Mouse (Mus musculus) neural tube, embryonic 13.5 days (tissue): ENCODE measurements around the gene Muc13. TPM values are rescaled to one million over a fixed set of nuclear protein-coding genes. Genes with fewer than 3 reads are reported as not detected.

ENCODE experiments used
- ATAC-seq: fragments of 200-750 bp; cut with Nextera tagmentation; 2 replicates; pipeline ENCODE4 v1.8.0; 2017; ENCODE audit warnings: low read depth, mild to moderate bottlenecking, moderate TSS enrichment, moderate library complexity
- H3K27ac ChIP-seq: fragments of 300-500 bp; sonication (generic); replicated peaks from 2 replicates; pipeline ENCODE4 v1.5.1; 2015; ENCODE audit warnings: moderate library complexity, mild to moderate bottlenecking, inconsistent platforms
- H3K27me3 ChIP-seq: fragments of 300-500 bp; sonication (generic); 2 replicates; pipeline ENCODE4 v1.6.1; 2015; ENCODE audit warnings: mild to moderate bottlenecking, inconsistent platforms
- H3K36me3 ChIP-seq: fragments of 300-500 bp; sonication (generic); 2 replicates; pipeline ENCODE4 v1.6.1; 2015; ENCODE audit warnings: mild to moderate bottlenecking, inconsistent platforms
- H3K4me1 ChIP-seq: fragments of 300-500 bp; sonication (generic); replicated peaks from 2 replicates; pipeline ENCODE4 v1.6.1; 2015; ENCODE audit warnings: inconsistent platforms
- H3K4me2 ChIP-seq: fragments of 300-500 bp; sonication (generic); 2 replicates; pipeline ENCODE4 v1.6.1; 2015; ENCODE audit warnings: inconsistent platforms, mild to moderate bottlenecking, moderate library complexity
- H3K4me3 ChIP-seq: fragments of 300-500 bp; sonication (generic); 2 replicates; pipeline ENCODE4 v1.5.1; 2015; ENCODE audit warnings: mild to moderate bottlenecking, inconsistent platforms
- H3K9ac ChIP-seq: fragments of 300-500 bp; sonication (generic); 2 replicates; pipeline ENCODE4 v1.6.1; 2015; ENCODE audit warnings: moderate library complexity, mild to moderate bottlenecking, inconsistent platforms
- H3K9me3 ChIP-seq: fragments of 300-500 bp; sonication (generic); 2 replicates; pipeline ENCODE4 v1.6.1; 2016; ENCODE audit warnings: inconsistent platforms
- WGBS: fragments of 180-500 bp; shearing (Covaris S2); methylation state at CpG from one replicate; pipeline ENCODE4 v1.1.7; 2015; 5-methylcytosine and 5-hydroxymethylcytosine counted together
- polyA plus RNA-seq: library from polyadenylated mRNA; unstranded; fragments of >200 nt; fragmentation: Nextera tagmentation; extraction: Ambion mirVana; gene quantifications from 2 replicates; pipeline ENCODE4 v1.2.1, GENCODE M21; 2015

The Muc13 gene
- polyA plus RNA-seq: 0.22 TPM in 1 of 2 replicates, not detected in the other

DNA sequence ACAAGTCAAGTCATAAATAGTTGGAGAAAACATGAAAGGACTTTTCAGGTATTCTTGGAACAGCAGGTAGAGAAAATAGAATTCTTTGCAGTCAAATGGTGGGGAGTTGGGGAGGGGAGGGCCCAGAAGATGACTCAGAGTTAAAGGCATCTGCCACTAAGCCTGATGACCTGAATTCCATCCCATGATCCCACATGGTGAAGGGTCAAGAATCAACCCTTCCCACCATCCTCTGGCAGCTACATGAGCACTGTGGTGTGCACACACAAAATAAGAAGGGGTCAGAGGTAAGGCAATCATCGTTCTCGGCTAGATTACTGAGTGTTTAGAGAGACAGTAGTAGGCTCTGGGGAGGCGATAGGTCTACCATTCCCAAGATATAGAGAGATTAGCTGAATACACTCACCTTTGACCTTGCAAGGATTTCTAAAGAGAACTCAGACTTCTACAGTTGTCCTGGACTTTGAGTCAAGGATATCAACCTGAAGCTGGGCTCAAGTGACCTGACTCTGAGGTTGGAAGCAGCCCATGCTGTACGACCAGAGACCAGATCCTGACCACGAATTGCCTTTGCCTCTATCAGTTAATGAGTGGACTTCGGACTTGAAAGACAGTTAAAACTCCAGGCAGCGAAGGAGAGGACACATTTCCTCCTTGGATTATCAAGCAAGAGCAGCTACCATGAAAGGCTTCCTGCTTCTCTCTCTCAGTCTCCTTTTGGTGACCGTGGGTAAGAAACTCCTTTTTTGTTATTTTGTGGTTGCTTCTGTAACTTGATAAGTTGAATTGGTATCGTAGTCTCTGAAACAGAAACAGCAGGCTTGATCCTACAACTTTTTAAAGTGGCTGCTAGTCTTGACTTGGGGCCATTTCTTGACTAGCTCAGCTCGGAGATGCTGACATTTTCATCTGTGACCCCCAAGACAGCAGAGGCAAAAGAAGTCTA is at the start of gene Muc13:
Gene Muc13, plus strand, starts transcription at position 192 of the 946 bp plus-strand sequence.
- H3K4me1 ChIP-seq: no peaks in the 10 kb centered on the region
- WGBS: 89% methylated on average over 10 of the region's 10 CpGs
- no peaks in the 10 kb centered on the region for H3K27me3 ChIP-seq
- no peak within 1 kb of the TSS for H3K27ac ChIP-seq
- no peak within 1 kb of the TSS for H3K4me3 ChIP-seq
- no peaks in the 10 kb centered on the region for H3K9me3 ChIP-seq
- no peak within 1 kb of the TSS for H3K9ac ChIP-seq
- ATAC-seq: no peak
- H3K36me3 ChIP-seq: no peaks in the 10 kb centered on the region
- no peak within 1 kb of the TSS for H3K4me2 ChIP-seq

DNA sequence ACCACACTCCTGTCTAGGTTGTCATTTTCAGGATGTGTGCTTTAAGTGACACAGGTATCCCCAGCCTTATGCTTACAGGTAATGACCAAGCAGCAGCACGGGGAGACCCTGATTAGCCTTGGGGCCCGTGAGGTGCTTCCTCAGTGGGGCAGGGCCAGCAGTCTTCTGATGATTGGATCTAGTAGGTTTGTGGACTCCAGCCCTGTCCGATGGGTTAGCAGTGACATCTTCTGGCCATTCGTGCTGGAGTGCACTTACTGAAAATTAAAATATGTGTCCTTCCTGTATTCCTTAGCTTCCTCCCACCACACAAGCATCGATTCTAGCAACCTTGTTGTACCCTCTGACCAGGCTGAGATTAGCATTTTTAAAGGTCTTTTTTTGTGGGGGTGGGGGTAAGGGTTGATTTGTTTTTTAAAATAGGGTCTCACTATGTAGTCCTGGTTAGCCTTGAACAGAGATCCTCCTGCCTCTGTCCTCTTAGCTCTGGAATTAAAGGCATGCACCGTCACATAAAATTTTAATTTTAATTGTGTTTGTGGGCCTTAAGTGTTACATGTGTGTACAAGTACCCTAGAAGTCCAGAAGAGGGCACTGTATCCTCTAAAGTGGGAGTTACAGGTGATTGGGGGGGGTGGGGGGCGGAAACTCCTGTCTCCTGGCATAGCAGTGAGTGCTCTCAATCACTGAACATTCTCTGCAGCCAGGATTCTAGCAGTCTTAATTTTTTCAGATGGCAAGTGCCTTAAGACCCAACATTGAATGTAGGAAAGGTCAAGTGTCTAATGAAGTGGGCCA is 49.0 kb upstream of the Muc13 start:
- peak; percentile 51 for ATAC-seq
- Histone ChIP-seq H3K4me2 (no peak overlapping the region), H3K27me3 (no peaks in the 10 kb centered on the region), H3K4me1 (peaks cover 26% of the 10 kb centered on the region), H3K27ac (no peak overlapping the region), H3K9me3 (no peaks in the 10 kb centered on the region), H3K4me3 (no peak overlapping the region), H3K9ac (no peak overlapping the region), H3K36me3 (peaks cover 7% of the 10 kb centered on the region; the same call in 1 of the 2 replicates)
- 72% methylated on average over 7 of the region's 7 CpGs for WGBS

DNA sequence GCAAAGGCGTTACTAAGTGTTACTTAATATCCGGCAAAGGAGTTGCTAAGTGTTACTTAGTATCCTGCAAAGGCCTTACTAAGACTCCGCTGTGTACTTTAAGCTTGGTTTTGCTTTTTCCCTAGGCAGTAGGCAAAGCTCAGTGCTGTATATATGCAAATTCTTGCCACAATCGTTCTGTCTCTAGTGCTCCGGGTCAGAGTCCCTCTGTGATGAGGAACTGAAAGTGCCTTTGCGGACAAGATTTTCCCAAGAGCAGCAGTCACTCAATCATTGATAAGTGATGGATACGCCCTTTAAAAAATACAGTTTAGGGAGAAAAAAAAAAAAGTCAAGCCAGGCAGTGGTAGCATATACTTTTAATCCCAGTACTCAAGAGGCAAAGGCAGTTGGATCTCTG is 48.4 kb upstream of the Muc13 start:
- H3K27ac ChIP-seq: no peak overlapping the region
- H3K9me3 ChIP-seq: no peaks in the 10 kb centered on the region
- no peaks in the 10 kb centered on the region for H3K27me3 ChIP-seq
- 86% methylated on average over 7 of the region's 7 CpGs for WGBS
- H3K4me1 ChIP-seq: peaks cover 21% of the 10 kb centered on the region
- no peak overlapping the region for H3K4me3 ChIP-seq
- H3K9ac ChIP-seq: no peak overlapping the region
- no peak overlapping the region for H3K4me2 ChIP-seq
- ATAC-seq: no peak
- H3K36me3 ChIP-seq: peaks cover 9% of the 10 kb centered on the region; the same call in 1 of the 2 replicates

DNA sequence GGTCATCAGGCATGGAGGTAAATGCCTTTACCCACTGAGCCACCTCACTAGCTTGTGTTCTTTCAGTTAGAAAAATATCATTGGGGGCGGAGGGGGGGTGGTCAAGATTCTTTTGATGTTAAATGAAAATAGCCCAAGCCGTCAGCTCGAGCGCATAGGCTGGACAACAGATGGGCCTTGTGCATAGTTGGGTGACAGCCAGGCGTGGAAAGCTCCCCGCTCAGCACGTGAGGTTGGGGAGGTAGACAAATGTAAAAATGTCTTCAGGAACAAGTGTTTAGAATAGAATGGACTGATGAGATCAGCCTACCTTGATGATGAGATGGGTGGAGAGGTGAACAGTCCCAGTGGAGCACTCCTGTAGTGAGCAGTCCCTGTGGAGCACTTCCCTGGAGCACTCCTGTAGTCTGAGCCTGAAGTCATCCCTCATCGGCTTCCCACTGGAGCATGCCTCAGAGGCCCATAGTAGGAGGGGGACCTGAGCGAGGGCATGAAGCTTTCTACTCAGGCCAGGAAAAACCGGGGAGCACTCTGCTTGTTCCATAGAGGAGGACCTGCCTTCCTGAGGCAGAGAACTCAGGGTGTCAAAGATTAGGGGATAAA is 47.7 kb upstream of the Muc13 start:
- Histone ChIP-seq H3K36me3 (peaks cover 14% of the 10 kb centered on the region; the same call in 1 of the 2 replicates), H3K9me3 (no peaks in the 10 kb centered on the region), H3K4me1 (peaks cover 13% of the 10 kb centered on the region), H3K9ac (no peak overlapping the region), H3K4me3 (no peak overlapping the region), H3K4me2 (no peak overlapping the region), H3K27me3 (no peaks in the 10 kb centered on the region), H3K27ac (no peak overlapping the region)
- ATAC-seq: no peak
- WGBS: 84% methylated on average over 10 of the region's 10 CpGs

DNA sequence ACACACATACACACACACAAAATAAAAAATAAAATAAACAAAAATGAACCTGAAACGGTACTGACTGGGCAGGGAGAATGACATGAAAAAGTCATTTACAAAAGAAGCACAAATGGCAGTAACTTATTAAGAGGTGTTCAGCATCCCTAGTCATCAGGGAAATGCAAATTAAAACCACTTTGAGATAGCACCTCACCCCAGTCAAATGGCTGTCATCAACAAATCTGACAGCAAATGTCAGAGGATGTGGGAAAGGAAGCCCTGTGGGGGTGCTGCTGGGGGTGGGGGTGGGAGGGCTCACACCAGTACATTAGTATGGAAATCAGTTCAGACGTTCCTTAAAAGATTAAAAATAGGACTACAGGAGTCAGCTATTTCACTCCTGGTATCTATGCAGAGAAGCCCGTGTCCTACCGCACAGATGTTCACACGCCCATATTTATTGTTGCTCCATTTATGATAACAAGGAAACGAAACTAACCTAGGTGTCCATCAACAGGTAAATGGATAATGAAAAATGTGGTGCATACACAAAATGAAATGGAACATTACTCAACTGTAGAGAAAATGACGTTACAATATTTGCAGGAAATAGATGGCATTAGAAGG is 46.4 kb upstream of the Muc13 start:
- Histone ChIP-seq H3K27ac (no peak overlapping the region), H3K4me2 (no peak overlapping the region), H3K9ac (no peak overlapping the region), H3K36me3 (peaks cover 19% of the 10 kb centered on the region; the same call in 1 of the 2 replicates), H3K9me3 (no peaks in the 10 kb centered on the region), H3K4me1 (peaks cover under 1% of the 10 kb centered on the region; the same call in 1 of the 2 replicates), H3K4me3 (no peak overlapping the region), H3K27me3 (no peaks in the 10 kb centered on the region)
- ATAC-seq: no peak
- WGBS: 76% methylated on average over 7 of the region's 7 CpGs

DNA sequence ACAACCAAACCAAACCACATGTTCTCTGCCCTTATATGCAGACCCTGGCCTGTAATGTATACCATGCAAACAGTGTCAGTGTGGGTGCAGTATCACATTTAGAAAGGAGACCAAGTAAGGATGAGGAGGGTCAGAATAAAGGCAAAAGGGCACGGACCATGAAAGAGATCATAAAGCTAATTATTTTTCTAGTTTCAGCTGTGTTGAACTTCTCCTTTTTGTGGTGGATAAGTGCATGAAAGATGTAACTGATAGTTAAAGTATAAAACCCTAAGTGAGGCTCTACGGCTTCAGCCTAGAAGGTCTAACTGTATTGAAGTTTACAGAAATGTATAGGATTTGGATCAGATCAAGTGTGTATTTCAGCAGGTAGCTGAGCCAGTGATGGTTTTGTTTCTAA is 45.8 kb upstream of the Muc13 start:
- no peak for ATAC-seq

DNA sequence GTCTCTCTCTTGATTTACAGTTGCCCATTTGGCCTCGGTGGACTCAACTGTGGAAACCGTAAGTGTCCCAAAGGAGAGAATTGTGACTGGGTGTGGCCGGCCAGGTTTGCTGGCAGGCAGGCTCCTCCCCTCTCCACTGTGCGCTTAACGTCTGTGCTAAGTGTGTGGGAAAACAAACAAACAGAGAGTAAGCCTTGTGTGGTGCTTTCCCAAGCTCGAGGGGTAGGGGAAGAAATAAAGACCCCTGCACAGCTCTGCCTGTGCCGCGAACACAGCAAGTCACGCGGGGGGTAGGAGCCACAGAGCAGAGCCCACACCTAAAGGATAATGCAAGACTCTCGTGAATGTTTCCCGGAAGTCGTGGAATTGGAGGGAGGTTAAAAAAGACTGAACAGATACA is 42.7 kb upstream of the Muc13 start:
- WGBS: 40% methylated on average over 13 of the region's 13 CpGs
- no peak overlapping the region for H3K9ac ChIP-seq
- no peaks in the 10 kb centered on the region for H3K4me1 ChIP-seq
- H3K27ac ChIP-seq: no peak overlapping the region
- no peak overlapping the region for H3K4me3 ChIP-seq
- H3K4me2 ChIP-seq: no peak overlapping the region
- H3K9me3 ChIP-seq: no peaks in the 10 kb centered on the region
- ATAC-seq: no peak
- no peaks in the 10 kb centered on the region for H3K27me3 ChIP-seq
- H3K36me3 ChIP-seq: peaks cover 21% of the 10 kb centered on the region; the same call in 1 of the 2 replicates

More for the DNA sequence above, 45.8 kb upstream of the Muc13 start:
- H3K4me2 ChIP-seq: no peak overlapping the region
- H3K4me3 ChIP-seq: no peak overlapping the region
- no peak overlapping the region for H3K27ac ChIP-seq
- H3K9ac ChIP-seq: no peak overlapping the region
- no peaks in the 10 kb centered on the region for H3K4me1 ChIP-seq
- no peaks in the 10 kb centered on the region for H3K9me3 ChIP-seq
- 93% methylated on average over 2 of the region's 2 CpGs for WGBS
- H3K27me3 ChIP-seq: no peaks in the 10 kb centered on the region
- peaks cover 19% of the 10 kb centered on the region; the same call in 1 of the 2 replicates for H3K36me3 ChIP-seq

DNA sequence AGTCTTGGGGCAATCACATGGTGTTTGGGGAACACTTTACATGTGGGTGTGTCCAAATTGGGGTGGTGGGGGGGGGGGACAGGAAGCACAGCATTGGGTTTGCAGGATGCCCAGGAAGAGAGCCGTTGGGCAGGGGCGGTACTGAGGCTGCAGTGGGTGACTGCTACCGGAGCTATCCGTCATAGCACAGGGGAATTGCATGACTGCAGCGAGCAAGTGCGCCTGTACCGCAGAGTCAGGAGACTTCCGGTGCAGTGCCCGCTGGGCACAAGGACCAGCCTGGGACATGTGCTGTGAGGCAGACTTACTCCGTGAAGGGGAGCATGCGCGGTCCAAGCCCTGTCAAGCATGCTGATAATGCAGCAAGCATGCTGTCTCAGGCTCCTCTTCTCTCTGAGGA is 42.2 kb upstream of the Muc13 start:
- H3K4me3 ChIP-seq: no peak overlapping the region
- no peaks in the 10 kb centered on the region for H3K9me3 ChIP-seq
- H3K9ac ChIP-seq: no peak overlapping the region
- ATAC-seq: no peak
- peaks cover 24% of the 10 kb centered on the region for H3K36me3 ChIP-seq
- H3K27ac ChIP-seq: no peak overlapping the region
- H3K4me1 ChIP-seq: no peaks in the 10 kb centered on the region
- no peaks in the 10 kb centered on the region for H3K27me3 ChIP-seq
- WGBS: 75% methylated on average over 12 of the region's 12 CpGs
- no peak overlapping the region for H3K4me2 ChIP-seq

DNA sequence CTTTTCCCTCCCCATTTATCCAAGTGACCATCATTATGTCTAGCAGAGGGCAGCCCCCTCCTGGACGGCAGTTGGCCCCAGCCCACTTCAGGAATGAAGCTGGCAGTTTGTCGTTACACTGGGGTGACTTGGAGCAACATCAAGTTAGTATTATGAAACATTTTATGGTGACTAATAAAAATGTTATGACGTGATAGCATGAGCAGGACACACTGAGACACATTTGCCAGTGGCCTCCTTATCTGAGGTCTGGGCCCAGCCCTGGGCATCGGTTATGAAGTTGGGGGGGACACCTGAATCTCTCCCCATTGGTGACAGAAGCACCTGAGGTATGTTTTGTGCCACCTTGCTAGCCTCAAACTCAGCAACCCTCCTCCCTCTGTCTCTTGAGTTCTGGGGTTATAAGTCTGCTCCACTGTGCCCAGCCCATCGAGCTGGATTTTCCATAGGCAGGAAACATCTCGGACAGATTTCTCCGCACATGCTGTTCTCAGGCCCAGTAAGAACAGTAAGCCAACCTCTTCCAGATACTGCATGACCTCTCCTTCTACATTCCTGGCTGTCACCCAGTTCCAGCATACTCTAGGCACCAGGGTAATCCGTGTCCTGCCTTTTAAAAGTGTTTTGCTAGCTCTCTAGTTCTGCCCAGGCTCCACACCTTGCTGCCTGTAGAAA is 40.8 kb upstream of the Muc13 start:
- H3K9me3 ChIP-seq: no peaks in the 10 kb centered on the region
- no peak overlapping the region for H3K9ac ChIP-seq
- WGBS: 90% methylated on average over 8 of the region's 8 CpGs
- H3K27me3 ChIP-seq: no peaks in the 10 kb centered on the region
- no peaks in the 10 kb centered on the region for H3K4me1 ChIP-seq
- no peak overlapping the region for H3K4me3 ChIP-seq
- ATAC-seq: no peak
- H3K4me2 ChIP-seq: no peak overlapping the region
- H3K27ac ChIP-seq: no peak overlapping the region
- H3K36me3 ChIP-seq: peaks cover 24% of the 10 kb centered on the region

DNA sequence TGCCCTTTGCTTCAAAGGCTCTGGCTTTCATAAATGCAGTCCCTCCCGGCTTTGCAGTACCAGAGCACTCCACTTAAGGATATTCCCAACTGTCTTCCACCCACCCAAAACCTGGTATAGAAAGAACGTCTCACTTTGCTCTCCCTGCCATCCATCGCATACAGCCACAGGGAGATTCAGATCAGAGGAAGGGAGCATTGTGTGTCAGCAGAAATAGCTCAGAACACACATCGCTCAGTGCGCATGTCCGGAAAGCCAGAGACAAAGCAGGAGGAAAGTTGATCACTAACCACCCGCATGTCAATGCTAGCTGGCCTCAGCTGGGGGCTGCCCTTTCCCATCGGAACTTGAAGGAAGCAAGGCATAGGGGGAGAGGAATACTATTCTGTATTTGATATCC is 38.5 kb upstream of the Muc13 start:
- Histone ChIP-seq H3K9ac (no peak overlapping the region), H3K27ac (no peak overlapping the region), H3K36me3 (peaks cover 23% of the 10 kb centered on the region), H3K4me1 (no peaks in the 10 kb centered on the region), H3K27me3 (no peaks in the 10 kb centered on the region), H3K4me2 (no peak overlapping the region), H3K9me3 (no peaks in the 10 kb centered on the region), H3K4me3 (no peak overlapping the region)
- WGBS: 86% methylated on average over 8 of the region's 8 CpGs
- no peak for ATAC-seq

DNA sequence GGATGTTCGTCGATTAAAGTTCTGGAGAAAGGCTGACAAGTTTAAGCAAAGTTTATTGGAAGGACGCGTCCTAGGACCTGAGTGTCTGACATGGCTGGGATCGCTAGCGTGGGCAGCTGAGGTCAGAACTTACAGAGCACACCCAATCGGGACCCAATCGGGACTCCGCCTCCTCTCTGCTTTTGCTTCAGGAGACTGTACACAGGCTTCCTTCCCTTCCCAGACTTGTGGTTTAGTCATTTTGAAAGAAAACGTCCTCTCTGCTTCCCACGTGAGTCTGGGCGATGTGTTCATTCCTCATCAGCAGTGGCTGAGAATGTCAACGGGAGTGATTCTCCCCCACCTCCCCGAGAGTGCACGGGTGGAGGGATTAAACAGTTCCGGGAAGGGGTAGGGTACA is 37.9 kb upstream of the Muc13 start:
- Histone ChIP-seq H3K9me3 (no peaks in the 10 kb centered on the region), H3K27ac (no peak overlapping the region), H3K9ac (no peak overlapping the region), H3K27me3 (no peaks in the 10 kb centered on the region), H3K4me1 (no peaks in the 10 kb centered on the region), H3K4me2 (no peak overlapping the region), H3K36me3 (peaks cover 18% of the 10 kb centered on the region), H3K4me3 (no peak overlapping the region)
- ATAC-seq: no peak
- WGBS: 72% methylated on average over 16 of the region's 16 CpGs
